8 mouse cellular contexts compared by ENCODE assay signal in the genomic region with DNA sequence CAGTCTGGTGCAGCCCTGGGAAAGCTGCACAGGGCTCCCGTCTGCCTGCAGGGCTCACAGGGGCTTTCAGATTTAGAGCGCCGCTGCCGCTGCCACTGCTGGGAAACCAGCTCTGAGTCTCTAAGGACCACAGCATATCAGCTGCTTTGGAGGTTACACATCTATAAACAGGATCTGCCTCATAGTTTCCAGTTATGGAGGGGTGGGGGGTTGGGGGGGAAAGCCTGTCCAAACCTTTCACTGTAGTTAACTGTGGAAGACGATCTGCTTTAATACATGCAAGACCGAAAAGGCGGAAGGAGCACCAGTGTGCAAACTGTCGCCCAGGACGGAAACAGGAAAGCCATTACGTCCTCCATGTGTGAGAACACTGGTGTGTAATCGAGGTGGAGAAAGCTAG. TPM values are rescaled to one million over a fixed set of nuclear protein-coding genes. Genes with fewer than 3 reads are reported as not detected.
DNase-seq lines count a peak whose midpoint lies in the region; ATAC-seq lines count a peak whose summit lies in the region.

No protein-coding gene starts in this region.

- H3K4me3 ChIP-seq in embryonic facial prominence, embryonic 14.5 days (ENCODE audit: low read depth, low read length): no peak overlapping the region
- H3K4me3 ChIP-seq in limb, embryonic 15.5 days: peak overlapping the region; percentile 7; the same call in 1 of the 2 replicates
- H3K4me3 ChIP-seq in forebrain, embryonic 14.5 days (ENCODE audit: low read depth, low read length): no peak overlapping the region

- no peak for ATAC-seq in embryonic facial prominence, embryonic 14.5 days (ENCODE audit: low read depth)
- ATAC-seq in limb, embryonic 15.5 days (ENCODE audit: insufficient number of reproducible peaks, low FRiP score, low TSS enrichment, low read depth): no peak
- ATAC-seq in forebrain, embryonic 14.5 days: no peak

- 47% methylated on average over 11 of the region's 11 CpGs for WGBS in embryonic facial prominence, embryonic 14.5 days
- 20% methylated on average over 11 of the region's 11 CpGs for WGBS in limb, embryonic 15.5 days
- 74% methylated on average over 11 of the region's 11 CpGs for WGBS in forebrain, embryonic 14.5 days

- peak; percentile 47 for DNase-seq in ZHBTc4 (ENCODE audit: low read depth, low spot score)
- DNase-seq in embryonic facial prominence, embryonic 14.5 days (ENCODE audit: low spot score): peak; percentile 70
- peak; percentile 46 to 57 for DNase-seq in heart, postnatal 36 days
- DNase-seq in forebrain, embryonic 14.5 days (ENCODE audit: low spot score): no peak
- DNase-seq in adipocyte (ENCODE audit: low spot score): no peak
- no peak for DNase-seq in left cerebral cortex, postnatal 4 days
- DNase-seq in cerebellum, adult 11 months: no peak

- H3K36me3 ChIP-seq in embryonic facial prominence, embryonic 14.5 days (ENCODE audit: control insufficient read depth, insufficient read depth, low read length): no peaks in the 10 kb centered on the region
- no peaks in the 10 kb centered on the region for H3K36me3 ChIP-seq in limb, embryonic 15.5 days
- H3K36me3 ChIP-seq in forebrain, embryonic 14.5 days (ENCODE audit: control insufficient read depth, insufficient read depth, low read length): no peaks in the 10 kb centered on the region

- H3K9ac ChIP-seq in embryonic facial prominence, embryonic 14.5 days (ENCODE audit: low read depth, low read length): no peak overlapping the region
- H3K9ac ChIP-seq in limb, embryonic 15.5 days: no peak overlapping the region
- H3K9ac ChIP-seq in forebrain, embryonic 14.5 days (ENCODE audit: low read length): no peak overlapping the region

- intact Hi-C loops in heart, postnatal 36 days (cut with DNase I): no loop called here
- intact Hi-C loops in left cerebral cortex, postnatal 4 days (cut with DNase I): loop anchor here (10.0 kb wide), 1 partner anchor 202 kb away; no protein-coding TSS in a partner anchor

- peak overlapping the region; percentile 27; the same call in 1 of the 2 replicates for H3K4me2 ChIP-seq in embryonic facial prominence, embryonic 14.5 days (ENCODE audit: low read depth, low read length)
- H3K4me2 ChIP-seq in limb, embryonic 15.5 days: peak overlapping the region; percentile 29
- H3K4me2 ChIP-seq in forebrain, embryonic 14.5 days (ENCODE audit: low read length): no peak overlapping the region

- no peaks in the 10 kb centered on the region for H3K27me3 ChIP-seq in embryonic facial prominence, embryonic 14.5 days (replicated peaks; ENCODE audit: control insufficient read depth, insufficient read depth, low read length)
- no peaks in the 10 kb centered on the region for H3K27me3 ChIP-seq in limb, embryonic 15.5 days
- H3K27me3 ChIP-seq in forebrain, embryonic 14.5 days (replicated peaks; ENCODE audit: control insufficient read depth, insufficient read depth, low read length): no peaks in the 10 kb centered on the region

- H3K27ac ChIP-seq in embryonic facial prominence, embryonic 14.5 days (replicated peaks; ENCODE audit: low read depth, low read length): peak overlapping the region; percentile 34
- peak overlapping the region; percentile 79 for H3K27ac ChIP-seq in limb, embryonic 15.5 days
- no peak overlapping the region for H3K27ac ChIP-seq in forebrain, embryonic 14.5 days (ENCODE audit: low read depth, low read length)

- H3K4me1 ChIP-seq in embryonic facial prominence, embryonic 14.5 days (ENCODE audit: control insufficient read depth, insufficient read depth, low read length): peaks cover 11% of the 10 kb centered on the region
- H3K4me1 ChIP-seq in limb, embryonic 15.5 days: peaks cover 18% of the 10 kb centered on the region
- no peaks in the 10 kb centered on the region for H3K4me1 ChIP-seq in forebrain, embryonic 14.5 days (ENCODE audit: control insufficient read depth, insufficient read depth, low read length)

- no peaks in the 10 kb centered on the region for H3K9me3 ChIP-seq in embryonic facial prominence, embryonic 14.5 days (ENCODE audit: control insufficient read depth, low read length)
- H3K9me3 ChIP-seq in limb, embryonic 15.5 days: no peaks in the 10 kb centered on the region
- no peaks in the 10 kb centered on the region for H3K9me3 ChIP-seq in forebrain, embryonic 14.5 days (replicated peaks; ENCODE audit: control insufficient read depth, low read length)

RNA-seq across cellular contexts. Expression of a gene that starts 40.3 kb away (rescaled TPM):
- polyA plus RNA-seq in embryonic facial prominence, embryonic 14.5 days (2014; fragmentation: Nextera tagmentation; extraction: Ambion mirVana): 25.5 and 30.2 TPM in 2 replicates
- 10 to 100 TPM; 35.4 to 37.8 TPM for total RNA-seq in heart, postnatal 36 days (2021)
- 46.3 and 46.8 TPM in 2 replicates for polyA plus RNA-seq in limb, embryonic 15.5 days (2015; fragmentation: Nextera tagmentation; extraction: Ambion mirVana)
- polyA plus RNA-seq in forebrain, embryonic 14.5 days (2014; fragmentation: Nextera tagmentation; extraction: Ambion mirVana): 2.2 and 2.5 TPM in 2 replicates
- 1 to 10 TPM; 2.9 to 3.0 TPM for total RNA-seq in left cerebral cortex, postnatal 4 days (2021)

Comparison
In these comparisons a context has a peak if more than half of its experiments do, and no peak if none do; other contexts are left out.
1. DNase-seq: peak in ZHBTc4 (single experiment), embryonic facial prominence, embryonic 14.5 days (single experiment) and heart, postnatal 36 days (2 of 2); none in forebrain, embryonic 14.5 days (single experiment), adipocyte (single experiment), left cerebral cortex, postnatal 4 days (single experiment) and cerebellum, adult 11 months (single experiment).